In the genomic region with DNA sequence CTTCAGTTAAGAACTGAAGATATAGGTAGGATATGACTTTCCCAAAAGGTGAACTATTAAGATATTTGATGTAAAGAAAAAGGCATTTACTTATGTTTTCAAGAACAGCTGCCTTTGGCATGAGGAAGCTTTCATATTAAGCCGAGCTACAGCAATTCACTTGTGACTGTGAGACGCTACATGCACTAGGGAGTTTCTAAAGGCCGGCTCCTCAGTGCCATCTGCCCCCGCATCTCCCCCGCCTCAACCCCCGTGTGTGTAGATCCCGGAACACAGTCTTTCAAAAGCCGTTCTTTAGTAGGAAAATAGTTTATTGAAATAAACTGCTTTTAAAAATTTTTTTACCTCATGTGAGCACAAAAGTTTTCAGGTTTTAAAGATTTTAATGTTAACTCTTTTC, we compare ENCODE assay signal across 32 mouse cellular contexts. TPM values are rescaled to one million over a fixed set of nuclear protein-coding genes. Genes with fewer than 3 reads are reported as not detected.
DNase-seq lines count a peak whose midpoint lies in the region; ATAC-seq and TF ChIP-seq lines count a peak whose summit lies in the region.
"Had no signal": no experiment of that assay in that cellular context is flagged by ENCODE, and none has a peak within 500 bp of the region (broad histone marks: within the 10 kb centered on the region; RNA-seq: fewer than 3 reads in every experiment).

No protein-coding gene starts in this region.

- peak; percentile 74 for DNase-seq in brain, embryonic 14.5 days (ENCODE audit: low read depth)
- peak; percentile 55 for DNase-seq in forebrain, embryonic 14.5 days (ENCODE audit: low spot score)
- no peak for DNase-seq in midbrain, postnatal 0 days (ENCODE audit: low spot score)
- DNase-seq in adrenal gland, adult 8-10 months = no peak
- DNase-seq in heart, adult 9 months (ENCODE audit: low spot score in 2 of 2) = no peak
- DNase-seq: adrenal gland, adult 2 months; B cell, adult 2 months; cerebellum, adult 2 months; gastrocnemius, postnatal 25 days; heart, adult 2 months; kidney, adult 2 months; kidney, postnatal 10 days; layer of hippocampus, postnatal 36 days; liver, postnatal 0 days; right cerebral cortex, adult 18-20 months; thymus, adult 18-20 months; thymus, postnatal 36 days had no signal

- no peak for ATAC-seq in hindbrain, embryonic 15.5 days (ENCODE audit: low FRiP score, low read depth)
- no peak for ATAC-seq in hindbrain, embryonic 12.5 days (ENCODE audit: low FRiP score)
- peak; percentile 84 for ATAC-seq in forebrain, embryonic 14.5 days
- ATAC-seq in midbrain, postnatal 0 days (ENCODE audit: low FRiP score) = no peak
- ATAC-seq: inflammation-experienced regulatory T-cells, adult 6 months; liver, postnatal 0 days; lung, postnatal 0 days; Patski had no signal

- no peaks in the 10 kb centered on the region for H3K36me3 ChIP-seq in hindbrain, embryonic 15.5 days
- H3K36me3 ChIP-seq in hindbrain, embryonic 12.5 days = no peaks in the 10 kb centered on the region
- H3K36me3 ChIP-seq in forebrain, embryonic 14.5 days (ENCODE audit: control insufficient read depth, insufficient read depth, low read length) = no peaks in the 10 kb centered on the region
- no peaks in the 10 kb centered on the region for H3K36me3 ChIP-seq in midbrain, postnatal 0 days (ENCODE audit: insufficient read depth, low read length)
- H3K36me3 ChIP-seq: embryonic facial prominence, embryonic 15.5 days; G1E; limb, embryonic 12.5 days; neural tube, embryonic 13.5 days; stomach, embryonic 15.5 days had no signal

- no peak overlapping the region for H3K9ac ChIP-seq in hindbrain, embryonic 15.5 days
- no peak overlapping the region for H3K9ac ChIP-seq in hindbrain, embryonic 12.5 days
- H3K9ac ChIP-seq in forebrain, embryonic 14.5 days (ENCODE audit: low read length) = 0 out of 2 replicates have a peak overlapping the region, but pooled peaks have one; percentile 21
- H3K9ac ChIP-seq in midbrain, postnatal 0 days (replicated peaks; ENCODE audit: low read length, poor library complexity, severe bottlenecking) = no peak overlapping the region
- H3K9ac ChIP-seq: embryonic facial prominence, embryonic 15.5 days; limb, embryonic 12.5 days; liver, postnatal 0 days; neural tube, embryonic 13.5 days; stomach, embryonic 15.5 days had no signal

- no peak overlapping the region for H3K27ac ChIP-seq in hindbrain, embryonic 15.5 days (replicated peaks)
- no peak overlapping the region for H3K27ac ChIP-seq in hindbrain, embryonic 12.5 days
- H3K27ac ChIP-seq in forebrain, embryonic 14.5 days (ENCODE audit: low read depth, low read length) = peak overlapping the region; percentile 52; the same call in 1 of the 2 replicates
- no peak overlapping the region for H3K27ac ChIP-seq in midbrain, postnatal 0 days (ENCODE audit: low read depth, low read length)
- H3K27ac ChIP-seq: embryonic facial prominence, embryonic 15.5 days; heart, adult 2 months; limb, embryonic 12.5 days; macrophage; neural tube, embryonic 13.5 days; stomach, embryonic 15.5 days had no signal

- H3K4me2 ChIP-seq in hindbrain, embryonic 15.5 days = peak overlapping the region; percentile 27; the same call in 1 of the 2 replicates
- no peak overlapping the region for H3K4me2 ChIP-seq in hindbrain, embryonic 12.5 days (replicated peaks)
- H3K4me2 ChIP-seq in forebrain, embryonic 14.5 days (ENCODE audit: low read length) = peak overlapping the region; percentile 40
- H3K4me2 ChIP-seq in midbrain, postnatal 0 days (ENCODE audit: low read depth, low read length, poor library complexity, severe bottlenecking) = peak overlapping the region; percentile 28
- H3K4me2 ChIP-seq: embryonic facial prominence, embryonic 15.5 days; limb, embryonic 12.5 days; liver, embryonic 11.5 days; neural tube, embryonic 13.5 days; stomach, embryonic 15.5 days had no signal

- no peak for TF ChIP-seq POLR2A in brain, embryonic 14.5 days (IDR thresholded peaks at IDR 0.05; ENCODE audit: borderline replicate concordance, extremely low read depth, insufficient read depth, insufficient read length, poor library complexity, severe bottlenecking)

- TF ChIP-seq CTCF in brain, embryonic 14.5 days (IDR thresholded peaks at IDR 0.05; ENCODE audit: borderline replicate concordance, extremely low read depth, insufficient read depth, insufficient read length) = no peak
- no peak for TF ChIP-seq CTCF in midbrain, postnatal 0 days (IDR thresholded peaks at IDR 0.05)

- no peak overlapping the region for H3K4me3 ChIP-seq in hindbrain, embryonic 15.5 days
- H3K4me3 ChIP-seq in hindbrain, embryonic 12.5 days = no peak overlapping the region
- no peak overlapping the region for H3K4me3 ChIP-seq in forebrain, embryonic 14.5 days (ENCODE audit: low read depth, low read length)
- H3K4me3 ChIP-seq in midbrain, postnatal 0 days (ENCODE audit: low read depth, low read length) = peak overlapping the region; percentile 25; the same call in 1 of the 2 replicates
- H3K4me3 ChIP-seq: embryonic facial prominence, embryonic 15.5 days; heart, adult 2 months; limb, embryonic 12.5 days; myocyte; neural tube, embryonic 13.5 days; stomach, embryonic 15.5 days had no signal

- 65% methylated on average over 8 of the region's 8 CpGs for WGBS in hindbrain, embryonic 15.5 days
- WGBS in hindbrain, embryonic 12.5 days = 63% methylated on average over 8 of the region's 8 CpGs
- WGBS in forebrain, embryonic 14.5 days = 15% methylated on average over 8 of the region's 8 CpGs
- WGBS in midbrain, postnatal 0 days = 41% methylated on average over 8 of the region's 8 CpGs

- H3K4me1 ChIP-seq in hindbrain, embryonic 15.5 days (replicated peaks) = no peaks in the 10 kb centered on the region
- no peaks in the 10 kb centered on the region for H3K4me1 ChIP-seq in hindbrain, embryonic 12.5 days
- no peaks in the 10 kb centered on the region for H3K4me1 ChIP-seq in forebrain, embryonic 14.5 days (ENCODE audit: control insufficient read depth, insufficient read depth, low read length)
- H3K4me1 ChIP-seq in midbrain, postnatal 0 days (ENCODE audit: insufficient read depth, low read length) = no peaks in the 10 kb centered on the region
- H3K4me1 ChIP-seq: embryonic facial prominence, embryonic 15.5 days; limb, embryonic 12.5 days; neural tube, embryonic 13.5 days; stomach, embryonic 15.5 days had no signal

- no peaks in the 10 kb centered on the region for H3K27me3 ChIP-seq in hindbrain, embryonic 15.5 days
- H3K27me3 ChIP-seq in hindbrain, embryonic 12.5 days = no peaks in the 10 kb centered on the region
- H3K27me3 ChIP-seq in forebrain, embryonic 14.5 days (replicated peaks; ENCODE audit: control insufficient read depth, insufficient read depth, low read length) = no peaks in the 10 kb centered on the region
- H3K27me3 ChIP-seq in midbrain, postnatal 0 days (ENCODE audit: insufficient read depth, low read length) = no peaks in the 10 kb centered on the region
- H3K27me3 ChIP-seq: CH12.LX; embryonic facial prominence, embryonic 15.5 days; limb, embryonic 12.5 days; neural tube, embryonic 13.5 days; stomach, embryonic 15.5 days had no signal

- no peaks in the 10 kb centered on the region for H3K9me3 ChIP-seq in hindbrain, embryonic 15.5 days
- no peaks in the 10 kb centered on the region for H3K9me3 ChIP-seq in hindbrain, embryonic 12.5 days (replicated peaks)
- no peaks in the 10 kb centered on the region for H3K9me3 ChIP-seq in forebrain, embryonic 14.5 days (replicated peaks; ENCODE audit: control insufficient read depth, low read length)
- no peaks in the 10 kb centered on the region for H3K9me3 ChIP-seq in midbrain, postnatal 0 days (ENCODE audit: low read length)
- H3K9me3 ChIP-seq: embryonic facial prominence, embryonic 15.5 days; G1E; limb, embryonic 12.5 days; neural tube, embryonic 13.5 days; stomach, embryonic 15.5 days had no signal

RNA-seq across cellular contexts. Expression of a gene that starts 42.5 kb away (rescaled TPM):
- polyA plus RNA-seq in hindbrain, embryonic 15.5 days (2015; fragmentation: Nextera tagmentation; extraction: Ambion mirVana) = 23.4 and 24.5 TPM in 2 replicates
- 4.9 and 6.6 TPM in 2 replicates for polyA plus RNA-seq in hindbrain, embryonic 12.5 days (2016; fragmentation: Nextera tagmentation; extraction: Ambion mirVana)
- 16.8 and 21.1 TPM in 2 replicates for polyA plus RNA-seq in brain, embryonic 14.5 days (2012; rRNA removed)
- 6.6 and 9.0 TPM in 2 replicates for polyA plus RNA-seq in forebrain, embryonic 14.5 days (2014; fragmentation: Nextera tagmentation; extraction: Ambion mirVana)
- 65.4 and 98.1 TPM in 2 replicates for total RNA-seq in midbrain, postnatal 0 days (2014; rRNA removed)
- 27.1 and 27.7 TPM in 2 replicates for polyA plus RNA-seq in midbrain, postnatal 0 days (2015; fragmentation: Nextera tagmentation; extraction: Ambion mirVana)
- 10 to 100 TPM in 1 of 4 experiments, 1 to 10 TPM in 3; 5.7 to 11.4 (median 7.7) TPM for total RNA-seq in adrenal gland, adult 8-10 months (2022)
- total RNA-seq: CH12.LX; heart, adult 2 months; heart, postnatal 25 days had no signal
- polyA plus RNA-seq: G1E; limb, embryonic 12.5 days; macrophage; myocyte; Patski had no signal

Comparison
In these comparisons a context has a peak if more than half of its experiments do, and no peak if none do; other contexts are left out.
1. DNase-seq: peak in brain, embryonic 14.5 days (single experiment) and forebrain, embryonic 14.5 days (single experiment); none in midbrain, postnatal 0 days (single experiment), adrenal gland, adult 8-10 months (single experiment) and heart, adult 9 months (0 of 2).